Mouse (Mus musculus) effector memory CD4-positive, alpha-beta T cell, adult 5 months (primary cell): ENCODE results near the gene S100a9. TPM values are rescaled to one million over a fixed set of nuclear protein-coding genes. Genes with fewer than 3 reads are reported as not detected.

Experiments used
- polyA plus RNA-seq: library from polyadenylated mRNA; unstranded; fragments of 100-300 nt; shearing (Covaris generic); gene quantifications from one replicate; pipeline ENCODE4 v1.2.1, GENCODE M21; 2017

The S100a9 gene
- polyA plus RNA-seq: not detected

GRCm38 (mm10) chr3:90695613-90696012 lies at the start of gene S100a9:
S100a9 (minus strand) TSS chr3:90695721.

GRCm38 (mm10) chr3:90726606-90727005 lies 31.1 kb upstream of the S100a9 start, which contains the start of gene Pglyrp4:
Pglyrp4 (plus strand) TSS chr3:90726906.

GRCm38 (mm10) chr3:90668846-90669245 lies 26.7 kb downstream of the S100a9 start, which contains the start of gene S100a8:
S100a8 (plus strand) TSS chr3:90668978.

GRCm38 (mm10) chr3:90653717-90654116 lies 41.8 kb downstream of the S100a9 start, which contains the start of gene S100a7a:
S100a7a (plus strand) TSS chr3:90654017.

Other genes with a start within 250 kb of the S100a9 start
- gene Npr1, start 229.9 kb downstream of the S100a9 start, polyA plus RNA-seq: not detected
- gene Ilf2, start 219.6 kb downstream of the S100a9 start, polyA plus RNA-seq: 84.0 TPM
- 56.9 TPM for gene Snapin, start 204.7 kb downstream of the S100a9 start, polyA plus RNA-seq
- 165 TPM for gene Chtop, start 186.2 kb downstream of the S100a9 start, polyA plus RNA-seq
- gene S100a1, start 181.3 kb downstream of the S100a9 start, polyA plus RNA-seq: 1.1 TPM
- 123 TPM for gene S100a13, start 181.3 kb downstream of the S100a9 start, polyA plus RNA-seq
- not detected for gene S100a14, start 168.9 kb downstream of the S100a9 start, polyA plus RNA-seq
- not detected for gene S100a16, start 158.5 kb downstream of the S100a9 start, polyA plus RNA-seq
- 2.3 TPM for gene S100a3, start 135.1 kb downstream of the S100a9 start, polyA plus RNA-seq
- not detected for gene S100a2, start 105.5 kb downstream of the S100a9 start, polyA plus RNA-seq
- gene Gm42674, start 93.8 kb downstream of the S100a9 start, polyA plus RNA-seq: not detected
- gene S100a4, start 92.0 kb downstream of the S100a9 start, polyA plus RNA-seq: 279 TPM
- gene S100a5, start 87.2 kb downstream of the S100a9 start, polyA plus RNA-seq: not detected
- gene S100a6, start 82.8 kb downstream of the S100a9 start, polyA plus RNA-seq: 579 TPM
- gene S100a7a, start 41.7 kb downstream of the S100a9 start, polyA plus RNA-seq: 0.39 TPM
- not detected for gene S100a8, start 26.7 kb downstream of the S100a9 start, polyA plus RNA-seq
- not detected for gene Pglyrp4, start 31.2 kb upstream of the S100a9 start, polyA plus RNA-seq
- gene Gm5849, start 82.2 kb upstream of the S100a9 start, polyA plus RNA-seq: not detected